In the genomic region with DNA sequence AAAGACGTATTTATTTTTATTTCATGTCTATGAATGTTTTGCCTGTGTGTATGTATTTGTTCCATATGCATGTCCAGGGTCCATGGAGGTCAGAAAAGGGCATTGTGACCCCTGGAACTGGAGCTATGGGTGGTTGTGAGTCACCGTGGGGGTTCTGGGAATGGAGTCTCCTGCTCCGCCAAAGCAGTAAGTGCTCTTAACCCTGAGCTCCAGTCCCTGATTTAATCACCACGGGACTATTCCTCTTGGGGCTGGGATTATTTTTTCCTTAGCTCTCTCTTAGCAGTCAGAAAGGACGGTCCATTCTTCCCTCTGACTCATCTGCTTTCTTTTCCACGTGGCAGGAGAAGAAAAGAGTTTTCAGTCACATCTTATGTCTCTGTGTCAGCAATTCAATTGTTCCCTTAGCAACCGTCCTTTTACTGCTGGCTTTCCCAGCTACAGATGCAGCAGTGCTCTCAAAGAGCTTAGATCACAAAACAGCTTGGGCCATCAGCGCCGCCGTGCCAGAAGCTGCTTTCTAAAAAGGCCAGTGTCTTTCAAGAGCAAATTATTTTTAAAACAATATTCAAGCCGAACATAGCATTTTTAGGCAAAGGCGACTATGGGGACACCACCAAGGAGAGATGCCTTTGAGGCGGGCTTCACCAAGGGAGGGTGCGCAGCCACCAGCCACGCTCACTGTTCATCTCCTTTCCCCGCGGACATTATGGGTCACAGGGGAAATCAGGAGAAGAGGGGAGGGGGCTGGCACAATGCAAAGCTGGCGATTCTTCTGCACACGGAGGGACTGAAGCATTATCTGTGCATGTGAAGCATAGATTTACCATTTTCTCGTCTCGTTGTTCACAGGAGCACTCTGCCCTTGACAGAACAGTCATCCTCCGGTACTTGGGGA, we compare ENCODE assay signal across 7 mouse cellular contexts.
DNase-seq lines count a peak whose midpoint lies in the region; ATAC-seq and TF ChIP-seq lines count a peak whose summit lies in the region.

No protein-coding gene starts in this region.

- H3K4me2 ChIP-seq in lung, postnatal 0 days (replicated peaks; ENCODE audit: low read depth, low read length) = peak overlapping the region; percentile 17; the same call in 1 of the 2 replicates
- peak overlapping the region; percentile 30 for H3K4me2 ChIP-seq in neural tube, embryonic 11.5 days (ENCODE audit: low read depth)

- peak; percentile 40; the same call in 1 of the 2 replicates for ATAC-seq in lung, postnatal 0 days
- ATAC-seq in neural tube, embryonic 11.5 days (ENCODE audit: insufficient read depth, low FRiP score, low TSS enrichment) = peak; percentile 89

- no peak overlapping the region for H3K27ac ChIP-seq in lung, postnatal 0 days (ENCODE audit: low read length)
- peak overlapping the region; percentile 80 for H3K27ac ChIP-seq in forebrain, embryonic 10.5 days
- peak overlapping the region; percentile 76 for H3K27ac ChIP-seq in neural tube, embryonic 11.5 days (ENCODE audit: low read depth, low read length)

- WGBS in lung, postnatal 0 days = 25% methylated on average over 22 of the region's 22 CpGs
- 22% methylated on average over 22 of the region's 22 CpGs for WGBS in lung, adult 2 months
- 12% methylated on average over 22 of the region's 22 CpGs for WGBS in forebrain, embryonic 10.5 days
- WGBS in neural tube, embryonic 11.5 days = 8% methylated on average over 22 of the region's 22 CpGs

- TF ChIP-seq CTCF in lung, postnatal 0 days (IDR thresholded peaks at IDR 0.05) = no peak
- TF ChIP-seq CTCF in lung, adult 2 months (IDR thresholded peaks at IDR 0.05; ENCODE audit: insufficient read depth, low read length) = no peak

- no peak overlapping the region for H3K4me3 ChIP-seq in lung, postnatal 0 days (ENCODE audit: low read depth, low read length)
- no peak overlapping the region for H3K4me3 ChIP-seq in lung, adult 2 months (replicated peaks; ENCODE audit: extremely low read depth, low read depth, low read length)
- H3K4me3 ChIP-seq in forebrain, embryonic 10.5 days = peak overlapping the region; percentile 39
- H3K4me3 ChIP-seq in neural tube, embryonic 11.5 days (ENCODE audit: low read depth, low read length) = peak overlapping the region; percentile 4; the same call in 1 of the 2 replicates

- no peaks in the 10 kb centered on the region for H3K27me3 ChIP-seq in lung, postnatal 0 days (replicated peaks; ENCODE audit: insufficient read depth, low read length)
- H3K27me3 ChIP-seq in forebrain, embryonic 10.5 days (ENCODE audit: poor library complexity, severe bottlenecking) = peaks cover 18% of the 10 kb centered on the region; the same call in 1 of the 2 replicates
- H3K27me3 ChIP-seq in neural tube, embryonic 11.5 days (ENCODE audit: control insufficient read depth, insufficient read depth, low read length) = no peaks in the 10 kb centered on the region

- TF ChIP-seq POLR2A in lung, adult 2 months (IDR thresholded peaks at IDR 0.05; ENCODE audit: borderline replicate concordance, extremely low read depth, low read depth, low read length) = no peak

- no peaks in the 10 kb centered on the region for H3K9me3 ChIP-seq in lung, postnatal 0 days (ENCODE audit: low read length)
- H3K9me3 ChIP-seq in forebrain, embryonic 10.5 days = peaks cover 11% of the 10 kb centered on the region
- no peaks in the 10 kb centered on the region for H3K9me3 ChIP-seq in neural tube, embryonic 11.5 days (ENCODE audit: control insufficient read depth, low read length)

- no peaks in the 10 kb centered on the region for H3K4me1 ChIP-seq in lung, postnatal 0 days (ENCODE audit: insufficient read depth, low read depth, low read length)
- no peaks in the 10 kb centered on the region for H3K4me1 ChIP-seq in lung, adult 2 months (ENCODE audit: control insufficient read depth, insufficient read depth, low read length)
- peaks cover 37% of the 10 kb centered on the region for H3K4me1 ChIP-seq in forebrain, embryonic 10.5 days
- H3K4me1 ChIP-seq in neural tube, embryonic 11.5 days (ENCODE audit: control insufficient read depth, insufficient read depth, low read length) = peaks cover 10% of the 10 kb centered on the region

- DNase-seq in lung, postnatal 0 days (ENCODE audit: low spot score) = no peak
- no peak for DNase-seq in lung, adult 2 months
- DNase-seq in forebrain, embryonic 10.5 days (ENCODE audit: extremely low spot score, low spot score) = peak; percentile 55
- peak; percentile 39 for DNase-seq in layer of hippocampus, adult 9-11 months
- DNase-seq in neural tube, embryonic 11.5 days (ENCODE audit: low spot score) = peak; percentile 72
- no peak for DNase-seq in thymus, postnatal 25 days
- no peak for DNase-seq in kidney, postnatal 14 days

- TF ChIP-seq EP300 in lung, postnatal 0 days (IDR thresholded peaks at IDR 0.05) = no peak

- H3K36me3 ChIP-seq in lung, postnatal 0 days (ENCODE audit: insufficient read depth, low read length) = no peaks in the 10 kb centered on the region
- H3K36me3 ChIP-seq in forebrain, embryonic 10.5 days (replicated peaks) = no peaks in the 10 kb centered on the region
- H3K36me3 ChIP-seq in neural tube, embryonic 11.5 days (ENCODE audit: control insufficient read depth, insufficient read depth, low read length) = no peaks in the 10 kb centered on the region

- no peak overlapping the region for H3K9ac ChIP-seq in lung, postnatal 0 days (replicated peaks; ENCODE audit: low read depth)
- peak overlapping the region; percentile 35 for H3K9ac ChIP-seq in neural tube, embryonic 11.5 days (ENCODE audit: low read length)

Comparison
In these comparisons a context has a peak if more than half of its experiments do, and no peak if none do; other contexts are left out.
1. DNase-seq: peak in forebrain, embryonic 10.5 days (single experiment), layer of hippocampus, adult 9-11 months (single experiment) and neural tube, embryonic 11.5 days (single experiment); none in lung, postnatal 0 days (single experiment), lung, adult 2 months (single experiment), thymus, postnatal 25 days (single experiment) and kidney, postnatal 14 days (single experiment).
2. H3K4me3 ChIP-seq: peak in forebrain, embryonic 10.5 days (single experiment) and neural tube, embryonic 11.5 days (single experiment); none in lung, postnatal 0 days (single experiment) and lung, adult 2 months (single experiment).